Mouse (Mus musculus) spleen, adult 2 months (tissue): ENCODE data around the gene Afm. TPM values are rescaled to one million over a fixed set of nuclear protein-coding genes. Genes with fewer than 3 reads are reported as not detected.

Experiments
- DNase-seq, 2 experiments: peaks; one replicate each; pipeline versions ENCODE4 v3.0.0 to v3.0.0-alpha.2; 2012 to 2021; ENCODE audit warnings: low spot score in 2 of 2, low read depth in 1 of 2
- H3K27ac ChIP-seq: fragments of 200-500 bp; 2 replicates; pipeline ENCODE4 v1.5.1; 2012; ENCODE audit warnings: low read length, inconsistent platforms; ENCODE audit not compliant: insufficient read depth
- H3K27me3 ChIP-seq: fragments of 200-500 bp; 2 replicates; pipeline ENCODE4 v1.6.1; 2012; ENCODE audit warnings: mild to moderate bottlenecking, moderate library complexity, low read length, inconsistent platforms; ENCODE audit not compliant: control insufficient read depth, insufficient read depth
- H3K36me3 ChIP-seq: fragments of 200-500 bp; 2 replicates; pipeline ENCODE4 v1.6.1; 2012; ENCODE audit warnings: mild to moderate bottlenecking, low read length, inconsistent platforms; ENCODE audit not compliant: control insufficient read depth, insufficient read depth
- H3K4me1 ChIP-seq: fragments of 200-500 bp; 2 replicates; pipeline ENCODE4 v1.6.1; 2011; ENCODE audit warnings: inconsistent platforms; ENCODE audit not compliant: control insufficient read depth, insufficient read depth, insufficient read length
- H3K4me3 ChIP-seq: fragments of 200-500 bp; 2 replicates; pipeline ENCODE4 v1.5.1; 2011; ENCODE audit warnings: mild to moderate bottlenecking, inconsistent platforms; ENCODE audit not compliant: insufficient read depth, insufficient read length; ENCODE audit errors: extremely low read depth
- CTCF ChIP-seq: fragments of 200-500 bp; IDR thresholded peaks from 2 replicates; pipeline ENCODE4 v1.5.1; 2011; ENCODE audit warnings: mild to moderate bottlenecking, inconsistent platforms; ENCODE audit not compliant: insufficient read depth, insufficient read length, insufficient replicate concordance; ENCODE audit errors: extremely low read depth
- POLR2A ChIP-seq: fragments of 200-500 bp; IDR thresholded peaks from 2 replicates; pipeline ENCODE4 v1.6.1; 2011; ENCODE audit warnings: low read depth, low read length, inconsistent platforms
- WGBS: fragments of 180-500 bp; shearing (Covaris S2); methylation state at CpG from one replicate; pipeline ENCODE4 v1.1.7; 2018; 5-methylcytosine and 5-hydroxymethylcytosine counted together
- polyA plus RNA-seq: library from polyadenylated mRNA; depleted of rRNA; stranded (reverse); fragments of >200 nt; gene quantifications from 2 replicates; pipeline ENCODE4 v1.2.3, GENCODE M21; 2012; rRNA removed

Afm gene
- polyA plus RNA-seq, 1 experiment: 0.05 TPM

DNA sequence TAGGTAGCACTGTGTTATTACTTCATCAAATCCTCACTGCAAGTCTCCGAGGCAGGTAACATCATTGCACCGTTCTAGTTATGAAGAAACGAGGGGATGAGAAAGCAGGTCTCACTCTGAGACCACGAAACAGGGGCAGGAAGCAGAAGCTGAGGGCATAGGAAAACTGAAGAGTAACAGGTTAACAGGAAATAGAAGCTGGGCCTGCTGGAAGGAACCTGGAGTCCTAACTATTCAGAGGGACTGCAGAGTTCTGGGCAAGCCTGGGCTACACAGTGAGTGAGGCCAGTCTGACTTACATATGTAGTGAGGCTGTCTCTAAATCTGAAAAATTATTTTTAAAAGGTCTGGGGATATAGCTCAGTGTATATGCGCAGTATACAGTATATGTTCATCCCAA lies 69.4 kb downstream of the Afm start:
- DNase-seq: no peak
- 65% methylated on average over 5 of the region's 5 CpGs for WGBS
- H3K27ac ChIP-seq: no peak overlapping the region

DNA sequence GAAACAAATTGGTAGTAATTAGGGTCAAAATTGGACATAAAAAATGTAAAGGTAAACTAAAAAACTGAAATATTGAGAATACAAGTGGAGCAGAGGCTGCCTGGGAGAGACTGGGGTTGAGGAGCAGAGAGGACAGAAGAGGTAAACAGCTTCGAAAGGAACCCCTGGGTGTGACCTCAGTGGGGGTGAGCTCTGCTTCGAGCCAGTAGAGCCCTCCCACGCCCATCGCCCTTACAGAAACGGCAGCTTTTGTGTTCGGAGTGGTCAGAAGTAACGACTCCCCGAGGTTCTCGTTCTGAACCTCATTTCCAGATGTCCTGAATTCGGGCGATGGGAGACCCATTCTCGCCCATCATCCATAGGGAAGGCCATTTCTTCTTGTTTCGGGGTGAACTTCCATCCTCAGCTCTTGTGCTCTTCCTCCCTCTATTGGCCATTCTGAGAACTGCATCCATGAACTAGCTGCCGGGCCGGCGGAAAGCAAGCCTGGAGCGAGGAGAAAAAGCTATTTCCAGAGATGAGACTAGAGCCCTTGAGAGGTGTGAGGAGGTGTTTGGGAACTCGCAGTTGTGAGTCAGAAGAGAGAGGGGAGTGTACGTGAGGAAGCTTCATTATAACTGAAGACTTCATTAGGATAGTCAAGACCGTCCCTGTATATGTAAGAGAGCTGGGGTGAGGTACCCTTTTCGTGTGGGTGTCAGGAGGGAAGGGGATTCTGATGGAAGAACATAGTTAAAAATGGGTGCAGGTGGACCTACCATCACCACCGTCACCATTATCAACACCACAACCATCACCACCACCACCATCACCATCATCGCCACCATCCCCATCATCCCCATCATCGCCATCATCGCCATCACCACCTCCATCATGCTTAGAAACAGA lies 70.2 kb downstream of the Afm start:
- no peak overlapping the region for H3K27ac ChIP-seq
- TF ChIP-seq POLR2A (no peak), CTCF (peak; percentile 72; the same call in 1 of the 2 replicates)
- peak; percentile 32 to 35 for DNase-seq
- no peaks in the 10 kb centered on the region for H3K36me3 ChIP-seq
- peak overlapping the region; percentile 42; the same call in 1 of the 2 replicates for H3K4me3 ChIP-seq
- H3K4me1 ChIP-seq: no peaks in the 10 kb centered on the region
- 27% methylated on average over 25 of the region's 25 CpGs for WGBS
- H3K27me3 ChIP-seq: no peaks in the 10 kb centered on the region

More for the DNA sequence above, 69.4 kb downstream of the Afm start:
- H3K4me3 ChIP-seq: no peak overlapping the region
- no peaks in the 10 kb centered on the region for H3K27me3 ChIP-seq
- H3K36me3 ChIP-seq: no peaks in the 10 kb centered on the region
- no peaks in the 10 kb centered on the region for H3K4me1 ChIP-seq
- no peak for TF ChIP-seq CTCF
- no peak for TF ChIP-seq POLR2A

DNA sequence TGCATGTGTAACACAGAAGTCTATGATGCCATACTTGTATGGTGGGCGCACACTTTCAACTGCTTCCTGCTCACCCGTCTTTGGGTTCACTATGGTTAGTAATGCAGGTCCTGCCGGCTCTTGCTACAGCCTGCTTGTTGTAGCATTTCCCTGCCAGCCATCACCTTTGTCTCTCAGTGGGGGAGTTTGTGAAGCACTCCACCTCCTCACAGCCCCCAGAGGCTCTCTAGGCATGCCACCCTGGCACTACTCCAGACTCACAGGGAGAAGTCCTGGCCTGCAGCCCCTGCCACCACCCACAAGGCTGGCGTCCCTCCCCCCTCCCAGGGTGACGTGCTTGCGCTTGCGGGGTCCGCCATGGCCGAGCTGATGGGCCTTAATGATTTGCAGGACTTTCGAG lies 71.9 kb downstream of the Afm start:
- no peaks in the 10 kb centered on the region for H3K4me1 ChIP-seq
- 90% methylated on average over 10 of the region's 10 CpGs for WGBS
- no peak for DNase-seq
- no peak for TF ChIP-seq CTCF
- TF ChIP-seq POLR2A: no peak
- H3K4me3 ChIP-seq: no peak overlapping the region
- H3K27ac ChIP-seq: no peak overlapping the region
- H3K36me3 ChIP-seq: no peaks in the 10 kb centered on the region
- H3K27me3 ChIP-seq: no peaks in the 10 kb centered on the region

DNA sequence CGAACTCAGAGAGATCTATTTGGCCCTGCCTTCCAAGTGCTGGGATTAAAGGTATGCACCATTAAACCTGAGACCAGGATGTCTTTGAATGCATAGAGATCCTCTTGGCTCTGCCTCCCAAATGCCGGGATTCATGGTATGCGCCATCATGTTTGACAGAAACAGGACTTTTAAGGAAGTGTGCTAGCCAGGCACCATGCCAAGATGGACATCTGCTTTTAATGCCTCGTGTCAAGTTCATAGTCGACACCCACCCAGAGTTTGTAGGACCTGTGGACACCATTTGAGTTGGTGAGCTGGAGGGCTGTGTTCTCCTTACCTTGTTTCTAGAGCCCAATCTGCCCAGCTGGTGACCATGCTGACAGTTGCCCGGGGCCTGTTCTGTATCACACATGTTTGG lies 73.2 kb downstream of the Afm start:
- H3K4me1 ChIP-seq: no peaks in the 10 kb centered on the region
- no peaks in the 10 kb centered on the region for H3K36me3 ChIP-seq
- WGBS: 76% methylated on average over 6 of the region's 6 CpGs
- H3K27ac ChIP-seq: no peak overlapping the region
- TF ChIP-seq CTCF: no peak
- no peak for TF ChIP-seq POLR2A
- no peak overlapping the region for H3K4me3 ChIP-seq
- no peaks in the 10 kb centered on the region for H3K27me3 ChIP-seq
- no peak for DNase-seq

- TF ChIP-seq POLR2A (no peak), CTCF (no peak)
- no peaks in the 10 kb centered on the region for H3K36me3 ChIP-seq
- no peak for DNase-seq
- WGBS: 10% methylated on average over 13 of the region's 13 CpGs
- no peaks in the 10 kb centered on the region for H3K4me1 ChIP-seq
- no peak overlapping the region for H3K27ac ChIP-seq
- no peaks in the 10 kb centered on the region; the same call in 1 of the 2 replicates for H3K27me3 ChIP-seq
- no peak overlapping the region for H3K4me3 ChIP-seq
These were observed 76.2 kb downstream of the Afm start for GRCm38 (mm10) chr5:90594945-90595344.

DNA sequence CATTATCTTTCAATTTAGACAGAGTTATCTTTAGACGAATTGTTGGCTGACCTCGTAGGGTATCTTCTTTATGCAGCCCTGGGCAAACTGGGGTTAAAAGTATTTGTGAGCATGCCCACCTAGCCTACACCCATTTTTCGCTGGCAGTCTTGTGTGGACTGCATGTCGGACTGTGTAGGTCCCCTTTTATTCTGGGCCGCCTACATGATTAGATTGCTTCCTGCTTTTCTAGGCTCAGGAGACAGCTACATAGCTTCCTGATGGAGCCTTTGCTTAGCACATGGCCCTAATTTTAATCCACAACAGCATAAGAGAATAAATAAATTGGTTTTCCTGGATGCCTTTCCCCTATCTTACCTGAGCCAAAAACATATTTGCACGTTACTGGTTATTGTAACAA lies 77.4 kb downstream of the Afm start:
- Histone ChIP-seq H3K4me3 (no peak overlapping the region), H3K27me3 (no peaks in the 10 kb centered on the region; the same call in 1 of the 2 replicates), H3K4me1 (no peaks in the 10 kb centered on the region), H3K27ac (no peak overlapping the region), H3K36me3 (no peaks in the 10 kb centered on the region)
- no peak for DNase-seq
- 70% methylated on average over 6 of the region's 6 CpGs for WGBS
- TF ChIP-seq POLR2A: no peak
- no peak for TF ChIP-seq CTCF

DNA sequence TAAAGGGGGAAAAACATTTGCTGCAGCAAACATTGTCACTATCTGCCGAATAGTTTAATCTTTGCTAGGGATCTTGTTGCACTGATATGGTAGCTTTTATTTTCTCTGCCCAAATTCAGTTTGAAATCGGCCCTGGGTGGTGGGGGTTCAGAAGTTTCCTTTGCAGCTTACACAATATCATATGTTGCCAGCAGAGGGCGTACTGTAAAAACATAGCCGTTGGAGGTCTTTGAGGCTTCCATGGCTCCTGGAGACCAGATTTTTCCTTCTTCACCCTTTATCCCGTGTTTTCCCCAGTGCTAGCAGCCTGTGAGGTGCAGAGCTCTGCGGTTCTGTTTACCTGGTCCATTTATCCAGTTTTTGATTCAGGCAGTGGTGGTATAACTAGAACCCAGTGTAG lies 82.7 kb downstream of the Afm start:
- no peaks in the 10 kb centered on the region for H3K36me3 ChIP-seq
- no peak for TF ChIP-seq POLR2A
- peak; percentile 8; the same call in 1 of the 2 replicates for TF ChIP-seq CTCF
- no peaks in the 10 kb centered on the region for H3K4me1 ChIP-seq
- 11% methylated on average over 6 of the region's 6 CpGs for WGBS
- no peak overlapping the region for H3K4me3 ChIP-seq
- no peak overlapping the region for H3K27ac ChIP-seq
- no peaks in the 10 kb centered on the region; the same call in 1 of the 2 replicates for H3K27me3 ChIP-seq
- peak; percentile 12 to 37 for DNase-seq

Other genes starting within 250 kb of the Afm start
- 15.1 and 15.4 TPM in 2 replicates for gene Ankrd17, start 152.4 kb upstream of the Afm start, polyA plus RNA-seq
- gene Gm9958, start 151.7 kb upstream of the Afm start, polyA plus RNA-seq: 0.54 and 0.79 TPM in 2 replicates
- 1.2 TPM in 2 replicates for gene Alb, start 58.0 kb upstream of the Afm start, polyA plus RNA-seq
- 0.70 and 0.88 TPM in 2 replicates for gene Afp, start 28.2 kb upstream of the Afm start, polyA plus RNA-seq
- gene 5830473C10Rik, start 42.2 kb downstream of the Afm start, polyA plus RNA-seq: not detected in 2 replicates
- gene Rassf6, start 121.7 kb downstream of the Afm start, polyA plus RNA-seq: 0.22 and 0.55 TPM in 2 replicates
- 1.1 and 2.0 TPM in 2 replicates for gene Cxcl5, start 240.4 kb downstream of the Afm start, polyA plus RNA-seq
- 309 and 337 TPM in 2 replicates for gene Ppbp, start 249.6 kb downstream of the Afm start, polyA plus RNA-seq